ENCODE assay signal across 12 mouse cellular contexts in genomic region chr8:108595721-108596495, GRCm38 (mm10).
DNase-seq lines count a peak whose midpoint lies in the region; ATAC-seq lines count a peak whose summit lies in the region.
"Had no signal": no experiment of that assay in that cellular context is flagged by ENCODE, and none has a peak within 500 bp of the region (broad histone marks: within the 10 kb centered on the region; RNA-seq: fewer than 3 reads in every experiment).

No protein-coding gene starts in this region.

- no peaks in the 10 kb centered on the region for H3K9me3 ChIP-seq in liver, embryonic 16.5 days (replicated peaks; ENCODE audit: control insufficient read depth, low read length)
- no peaks in the 10 kb centered on the region for H3K9me3 ChIP-seq in liver, embryonic 11.5 days (ENCODE audit: control insufficient read depth, low read length)
- H3K9me3 ChIP-seq in limb, embryonic 12.5 days: no peaks in the 10 kb centered on the region
- H3K9me3 ChIP-seq: hindbrain, embryonic 12.5 days had no signal

- H3K36me3 ChIP-seq in liver, embryonic 16.5 days (ENCODE audit: control insufficient read depth, insufficient read depth): no peaks in the 10 kb centered on the region
- H3K36me3 ChIP-seq in liver, embryonic 11.5 days (ENCODE audit: control insufficient read depth, insufficient read depth, low read length): no peaks in the 10 kb centered on the region
- no peaks in the 10 kb centered on the region for H3K36me3 ChIP-seq in limb, embryonic 12.5 days
- H3K36me3 ChIP-seq: hindbrain, embryonic 12.5 days had no signal

- no peak overlapping the region for H3K9ac ChIP-seq in liver, embryonic 16.5 days (ENCODE audit: low read depth, low read length)
- H3K9ac ChIP-seq in liver, embryonic 11.5 days (ENCODE audit: low read depth, low read length): no peak overlapping the region
- no peak overlapping the region for H3K9ac ChIP-seq in limb, embryonic 12.5 days (replicated peaks)
- H3K9ac ChIP-seq: hindbrain, embryonic 12.5 days had no signal

- no peaks in the 10 kb centered on the region for H3K27me3 ChIP-seq in liver, embryonic 16.5 days (ENCODE audit: control insufficient read depth, insufficient read depth, low read depth, low read length)
- H3K27me3 ChIP-seq in liver, embryonic 11.5 days (replicated peaks; ENCODE audit: control insufficient read depth, insufficient read depth, low read length): no peaks in the 10 kb centered on the region
- H3K27me3 ChIP-seq in limb, embryonic 12.5 days: no peaks in the 10 kb centered on the region

- H3K4me2 ChIP-seq in liver, embryonic 16.5 days (ENCODE audit: low read depth, low read length): no peak overlapping the region
- H3K4me2 ChIP-seq in liver, embryonic 11.5 days: no peak overlapping the region
- no peak overlapping the region for H3K4me2 ChIP-seq in limb, embryonic 12.5 days
- H3K4me2 ChIP-seq: hindbrain, embryonic 12.5 days had no signal

- peak; percentile 42; the same call in 1 of the 2 replicates for ATAC-seq in liver, embryonic 16.5 days (ENCODE audit: low read depth)
- no peak for ATAC-seq in liver, embryonic 11.5 days (replicated peaks; ENCODE audit: low FRiP score)
- no peak for ATAC-seq in limb, embryonic 12.5 days (ENCODE audit: insufficient number of reproducible peaks, insufficient read depth, low FRiP score, low TSS enrichment, low read depth)
- peak; percentile 25; the same call in 1 of the 2 replicates for ATAC-seq in megakaryocyte progenitor cell, adult 5-6 weeks (replicated peaks; ENCODE audit: poor library complexity)
- ATAC-seq: forebrain, embryonic 14.5 days had no signal

- WGBS in liver, embryonic 16.5 days (ENCODE audit: insufficient replicate concordance): 54% methylated on average over 19 of the region's 19 CpGs
- 67% methylated on average over 19 of the region's 19 CpGs for WGBS in liver, embryonic 11.5 days
- 84% methylated on average over 19 of the region's 19 CpGs for WGBS in limb, embryonic 12.5 days

- peaks cover 6% of the 10 kb centered on the region for H3K4me1 ChIP-seq in liver, embryonic 16.5 days (ENCODE audit: control insufficient read depth, low read depth, low read length)
- peaks cover 16% of the 10 kb centered on the region for H3K4me1 ChIP-seq in liver, embryonic 11.5 days (replicated peaks; ENCODE audit: control insufficient read depth, insufficient read depth, low read length)
- H3K4me1 ChIP-seq in limb, embryonic 12.5 days (replicated peaks): peaks cover 45% of the 10 kb centered on the region

- no peak overlapping the region for H3K27ac ChIP-seq in liver, embryonic 16.5 days (ENCODE audit: low read length)
- no peak overlapping the region for H3K27ac ChIP-seq in liver, embryonic 11.5 days (ENCODE audit: low read depth, low read length)
- H3K27ac ChIP-seq in limb, embryonic 12.5 days: peak overlapping the region; percentile 89; the same call in 1 of the 2 replicates
- H3K27ac ChIP-seq: macrophage had no signal

- H3K4me3 ChIP-seq in liver, embryonic 16.5 days (ENCODE audit: low read depth, low read length): no peak overlapping the region
- no peak overlapping the region for H3K4me3 ChIP-seq in liver, embryonic 11.5 days (ENCODE audit: low read depth, low read length)
- H3K4me3 ChIP-seq in limb, embryonic 12.5 days (replicated peaks): no peak overlapping the region
- H3K4me3 ChIP-seq: hindbrain, embryonic 12.5 days had no signal

- no peak for DNase-seq in liver, embryonic 11.5 days (ENCODE audit: low spot score)
- peak; percentile 21 for DNase-seq in kidney, adult 18-20 months
- DNase-seq in embryo, embryonic 10.5 days (ENCODE audit: low spot score): no peak
- no peak for DNase-seq in adrenal gland, postnatal 14 days
- DNase-seq in right cerebral cortex, postnatal 36 days (ENCODE audit: low spot score in 2 of 2): no peak
- DNase-seq: thymus, postnatal 36 days had no signal

Comparison
In these comparisons a context has a peak if more than half of its experiments do, and no peak if none do; other contexts are left out.
1. ATAC-seq: peak in liver, embryonic 16.5 days (single experiment) and megakaryocyte progenitor cell, adult 5-6 weeks (single experiment); none in liver, embryonic 11.5 days (single experiment) and limb, embryonic 12.5 days (single experiment).